Mouse (Mus musculus): ENCODE data around the gene Creb3l4. TPM values are rescaled to one million over a fixed set of nuclear protein-coding genes. Genes with fewer than 3 reads are reported as not detected.

Creb3l4 gene
- polyA plus RNA-seq, 1 experiment, result 2.0 TPM

- 41% methylated on average over 2 of the region's 2 CpGs for WGBS
- TF ChIP-seq POLR2A (IDR thresholded peaks at IDR 0.05; ENCODE audit: borderline replicate concordance, extremely low read depth, low read depth, low read length) (no peak), CTCF (IDR thresholded peaks at IDR 0.05; ENCODE audit: insufficient read depth, low read length) (no peak)
- H3K4me1 ChIP-seq (ENCODE audit: control insufficient read depth, insufficient read depth, low read length), result peaks cover 6% of the 10 kb centered on the region
- no peak for DNase-seq
- H3K4me3 ChIP-seq (replicated peaks; ENCODE audit: extremely low read depth, low read depth, low read length), result no peak overlapping the region
These were observed 2.1 kb upstream of the Creb3l4 start for GRCm38 (mm10) chr3:90245406-90245805.

GRCm38 (mm10) chr3:90241669-90242358, 1.5 kb downstream of the Creb3l4 start:
- Histone ChIP-seq H3K4me1 (ENCODE audit: control insufficient read depth, insufficient read depth, low read length) (peaks cover 2% of the 10 kb centered on the region; the same call in 1 of the 2 replicates), H3K4me3 (replicated peaks; ENCODE audit: extremely low read depth, low read depth, low read length) (no peak overlapping the region)
- whole genome bisulfite sequencing, result 86% methylated on average over 10 of the region's 10 CpGs
- no peak for DNase-seq
- no peak for TF ChIP-seq CTCF (IDR thresholded peaks at IDR 0.05; ENCODE audit: insufficient read depth, low read length)
- no peak for TF ChIP-seq POLR2A (IDR thresholded peaks at IDR 0.05; ENCODE audit: borderline replicate concordance, extremely low read depth, low read depth, low read length)

GRCm38 (mm10) chr3:90241251-90241650, 2.1 kb downstream of the Creb3l4 start:
- H3K4me3 ChIP-seq (replicated peaks; ENCODE audit: extremely low read depth, low read depth, low read length), result no peak overlapping the region
- peaks cover 2% of the 10 kb centered on the region; the same call in 1 of the 2 replicates for H3K4me1 ChIP-seq (ENCODE audit: control insufficient read depth, insufficient read depth, low read length)
- TF ChIP-seq POLR2A (IDR thresholded peaks at IDR 0.05; ENCODE audit: borderline replicate concordance, extremely low read depth, low read depth, low read length) (no peak), CTCF (IDR thresholded peaks at IDR 0.05; ENCODE audit: insufficient read depth, low read length) (no peak)
- 90% methylated on average over 2 of the region's 2 CpGs for WGBS
- no peak for DNase-seq

- TF ChIP-seq POLR2A (IDR thresholded peaks at IDR 0.05; ENCODE audit: borderline replicate concordance, extremely low read depth, low read depth, low read length), result peak; percentile 84; the same call in 1 of the 2 replicates
- no peak for TF ChIP-seq CTCF (IDR thresholded peaks at IDR 0.05; ENCODE audit: insufficient read depth, low read length)
- peak within 1 kb of the TSS; percentile 72 for H3K4me3 ChIP-seq (replicated peaks; ENCODE audit: extremely low read depth, low read depth, low read length)
- WGBS, result under 1% methylated on average over 61 of the region's 61 CpGs
- no peaks in the 10 kb centered on the region for H3K4me1 ChIP-seq (ENCODE audit: control insufficient read depth, insufficient read depth, low read length)
- DNase-seq, result peak; percentile 89
These were observed 11.6 kb downstream of the Creb3l4 start, which contains the start of gene Jtb for GRCm38 (mm10) chr3:90231507-90232333. Jtb (plus strand) TSS chr3:90231597.

- TF ChIP-seq CTCF (IDR thresholded peaks at IDR 0.05; ENCODE audit: insufficient read depth, low read length), result no peak
- no peak for TF ChIP-seq POLR2A (IDR thresholded peaks at IDR 0.05; ENCODE audit: borderline replicate concordance, extremely low read depth, low read depth, low read length)
- H3K4me1 ChIP-seq (ENCODE audit: control insufficient read depth, insufficient read depth, low read length), result no peaks in the 10 kb centered on the region
- no peak for DNase-seq
- peak overlapping the region; percentile 72 for H3K4me3 ChIP-seq (replicated peaks; ENCODE audit: extremely low read depth, low read depth, low read length)
- 11% methylated on average over 8 of the region's 8 CpGs for WGBS
These were observed 12.2 kb downstream of the Creb3l4 start for GRCm38 (mm10) chr3:90231075-90231474.

GRCm38 (mm10) chr3:90224331-90224730, 19.0 kb downstream of the Creb3l4 start:
- TF ChIP-seq POLR2A (IDR thresholded peaks at IDR 0.05; ENCODE audit: borderline replicate concordance, extremely low read depth, low read depth, low read length), result no peak
- TF ChIP-seq CTCF (IDR thresholded peaks at IDR 0.05; ENCODE audit: insufficient read depth, low read length), result no peak
- no peak for DNase-seq
- Histone ChIP-seq H3K4me1 (ENCODE audit: control insufficient read depth, insufficient read depth, low read length) (peaks cover 9% of the 10 kb centered on the region), H3K4me3 (replicated peaks; ENCODE audit: extremely low read depth, low read depth, low read length) (no peak overlapping the region)
- 82% methylated on average over 10 of the region's 10 CpGs for WGBS

- peaks cover 9% of the 10 kb centered on the region for H3K4me1 ChIP-seq (ENCODE audit: control insufficient read depth, insufficient read depth, low read length)
- DNase-seq, result no peak
- TF ChIP-seq POLR2A (IDR thresholded peaks at IDR 0.05; ENCODE audit: borderline replicate concordance, extremely low read depth, low read depth, low read length), result no peak
- TF ChIP-seq CTCF (IDR thresholded peaks at IDR 0.05; ENCODE audit: insufficient read depth, low read length), result no peak
- H3K4me3 ChIP-seq (replicated peaks; ENCODE audit: extremely low read depth, low read depth, low read length), result no peak overlapping the region
- 51% methylated on average over 3 of the region's 3 CpGs for WGBS
These were observed 20.4 kb downstream of the Creb3l4 start for GRCm38 (mm10) chr3:90222941-90223340.

GRCm38 (mm10) chr3:90222455-90222854, 20.9 kb downstream of the Creb3l4 start:
- H3K4me3 ChIP-seq (replicated peaks; ENCODE audit: extremely low read depth, low read depth, low read length), result no peak overlapping the region
- no peak for TF ChIP-seq POLR2A (IDR thresholded peaks at IDR 0.05; ENCODE audit: borderline replicate concordance, extremely low read depth, low read depth, low read length)
- TF ChIP-seq CTCF (IDR thresholded peaks at IDR 0.05; ENCODE audit: insufficient read depth, low read length), result no peak
- 73% methylated on average over 4 of the region's 4 CpGs for WGBS

GRCm38 (mm10) chr3:90221123-90221522, 22.2 kb downstream of the Creb3l4 start:
- WGBS, result 17% methylated on average over 5 of the region's 5 CpGs
- DNase-seq, result no peak
- TF ChIP-seq CTCF (IDR thresholded peaks at IDR 0.05; ENCODE audit: insufficient read depth, low read length) (no peak), POLR2A (IDR thresholded peaks at IDR 0.05; ENCODE audit: borderline replicate concordance, extremely low read depth, low read depth, low read length) (no peak)
- Histone ChIP-seq H3K4me1 (ENCODE audit: control insufficient read depth, insufficient read depth, low read length) (peaks cover 9% of the 10 kb centered on the region), H3K4me3 (replicated peaks; ENCODE audit: extremely low read depth, low read depth, low read length) (no peak overlapping the region)

More at GRCm38 (mm10) chr3:90222455-90222854, 20.9 kb downstream of the Creb3l4 start:
- peaks cover 9% of the 10 kb centered on the region for H3K4me1 ChIP-seq (ENCODE audit: control insufficient read depth, insufficient read depth, low read length)
- DNase-seq, result no peak

All from lung, adult 2 months (tissue).